Mouse (Mus musculus) kidney, embryonic 16.5 days (tissue): ENCODE measurements at regions not wholly inside any gene's neighbourhood (a gene's known extent, or its start where the extent isn't known, plus 50 kb on each side); places are given as distances from the start of the nearest gene placed in this dataset.

Source experiments
- ATAC-seq: fragments of 200-750 bp; cut with Nextera tagmentation; 2 replicates; pipeline ENCODE4 v1.8.0; 2017; ENCODE audit warnings: moderate TSS enrichment; ENCODE audit not compliant: low FRiP score, low TSS enrichment
- H3K27ac ChIP-seq: fragments of 300-500 bp; sonication (generic); 2 replicates; pipeline ENCODE4 v1.5.1; 2014; ENCODE audit warnings: low read length
- H3K27me3 ChIP-seq: fragments of 300-500 bp; sonication (generic); 2 replicates; pipeline ENCODE4 v1.6.1; 2014; ENCODE audit warnings: low read length, control low read depth, mixed read lengths; ENCODE audit not compliant: insufficient read depth
- H3K36me3 ChIP-seq: fragments of 300-500 bp; sonication (generic); 2 replicates; pipeline ENCODE4 v1.6.1; 2014; ENCODE audit warnings: low read length, control low read depth, mixed read lengths; ENCODE audit not compliant: insufficient read depth
- H3K4me1 ChIP-seq: fragments of 300-500 bp; sonication (generic); 2 replicates; pipeline ENCODE4 v1.6.1; 2014; ENCODE audit warnings: low read length, control low read depth, mixed read lengths; ENCODE audit not compliant: insufficient read depth
- H3K4me2 ChIP-seq: fragments of 300-500 bp; sonication (generic); replicated peaks from 2 replicates; pipeline ENCODE4 v1.6.1; 2014; ENCODE audit warnings: low read depth, low read length
- H3K4me3 ChIP-seq: fragments of 300-500 bp; sonication (generic); 2 replicates; pipeline ENCODE4 v1.5.1; 2014; ENCODE audit warnings: mild to moderate bottlenecking, low read length
- H3K9ac ChIP-seq: fragments of 300-500 bp; sonication (generic); replicated peaks from 2 replicates; pipeline ENCODE4 v1.6.1; 2014; ENCODE audit warnings: low read length
- H3K9me3 ChIP-seq: fragments of 300-500 bp; sonication (generic); 2 replicates; pipeline ENCODE4 v1.6.1; 2016; ENCODE audit warnings: low read length, control low read depth
- WGBS: fragments of 180-500 bp; shearing (Covaris S2); extraction: QIAGEN DNeasy Blood & Tissue Kit; methylation state at CpG from one replicate; pipeline ENCODE4 v1.1.7; 2014; 5-methylcytosine and 5-hydroxymethylcytosine counted together

- ATAC-seq, result no peak
- 90% methylated on average over 6 of the region's 6 CpGs for WGBS
- Histone ChIP-seq H3K9me3 (0 out of 2 replicates have a peak, but pooled peaks cover 3% of the 10 kb centered on the region), H3K27me3 (no peaks in the 10 kb centered on the region), H3K4me3 (no peak overlapping the region), H3K9ac (no peak overlapping the region), H3K36me3 (no peaks in the 10 kb centered on the region), H3K4me1 (peaks cover 2% of the 10 kb centered on the region; the same call in 1 of the 2 replicates), H3K27ac (no peak overlapping the region), H3K4me2 (no peak overlapping the region)
These were observed 161.5 kb downstream of the Dad1 start for GRCm38 (mm10) chr14:54092444-54092843.

- Histone ChIP-seq H3K4me1 (no peaks in the 10 kb centered on the region), H3K9me3 (no peaks in the 10 kb centered on the region), H3K27me3 (no peaks in the 10 kb centered on the region), H3K4me2 (no peak overlapping the region), H3K4me3 (no peak overlapping the region), H3K9ac (no peak overlapping the region), H3K36me3 (no peaks in the 10 kb centered on the region), H3K27ac (no peak overlapping the region)
- 67% methylated on average over 11 of the region's 11 CpGs for WGBS
- no peak for ATAC-seq
These were observed 167.2 kb downstream of the Dad1 start for GRCm38 (mm10) chr14:54086660-54087059.

GRCm38 (mm10) chr14:54074659-54075058, 179.2 kb downstream of the Dad1 start:
- Histone ChIP-seq H3K4me3 (no peak overlapping the region), H3K27me3 (no peaks in the 10 kb centered on the region), H3K36me3 (no peaks in the 10 kb centered on the region), H3K4me2 (no peak overlapping the region), H3K4me1 (no peaks in the 10 kb centered on the region), H3K9me3 (no peaks in the 10 kb centered on the region), H3K27ac (no peak overlapping the region), H3K9ac (no peak overlapping the region)
- WGBS, result 84% methylated on average over 3 of the region's 3 CpGs
- ATAC-seq, result no peak

GRCm38 (mm10) chr14:54072283-54072912, 181.5 kb downstream of the Dad1 start:
- Histone ChIP-seq H3K27ac (peak overlapping the region; percentile 13; the same call in 1 of the 2 replicates), H3K4me1 (no peaks in the 10 kb centered on the region), H3K9me3 (no peaks in the 10 kb centered on the region), H3K4me3 (no peak overlapping the region), H3K36me3 (no peaks in the 10 kb centered on the region), H3K27me3 (no peaks in the 10 kb centered on the region), H3K9ac (no peak overlapping the region), H3K4me2 (peak overlapping the region; percentile 8)
- ATAC-seq, result peak; percentile 39; the same call in 1 of the 2 replicates
- WGBS, result 46% methylated on average over 10 of the region's 10 CpGs

- Histone ChIP-seq H3K9ac (no peak overlapping the region), H3K4me1 (peaks cover 2% of the 10 kb centered on the region; the same call in 1 of the 2 replicates), H3K27ac (no peak overlapping the region), H3K27me3 (no peaks in the 10 kb centered on the region), H3K4me2 (no peak overlapping the region), H3K4me3 (no peak overlapping the region), H3K36me3 (no peaks in the 10 kb centered on the region), H3K9me3 (no peaks in the 10 kb centered on the region)
- ATAC-seq, result no peak
These were observed 183.7 kb downstream of the Dad1 start for GRCm38 (mm10) chr14:54070240-54070639.

- Histone ChIP-seq H3K36me3 (no peaks in the 10 kb centered on the region), H3K9me3 (no peaks in the 10 kb centered on the region), H3K4me3 (no peak overlapping the region), H3K27ac (no peak overlapping the region), H3K4me1 (peaks cover 8% of the 10 kb centered on the region; the same call in 1 of the 2 replicates), H3K27me3 (no peaks in the 10 kb centered on the region), H3K4me2 (no peak overlapping the region), H3K9ac (no peak overlapping the region)
- ATAC-seq, result no peak
- 85% methylated on average over 1 of the region's 1 CpGs for WGBS
These were observed 185.2 kb downstream of the Dad1 start for GRCm38 (mm10) chr14:54068684-54069083.

- Histone ChIP-seq H3K4me1 (peaks cover 8% of the 10 kb centered on the region; the same call in 1 of the 2 replicates), H3K9ac (no peak overlapping the region), H3K36me3 (no peaks in the 10 kb centered on the region), H3K9me3 (no peaks in the 10 kb centered on the region), H3K27me3 (no peaks in the 10 kb centered on the region), H3K4me3 (no peak overlapping the region), H3K27ac (peak overlapping the region; percentile 12; the same call in 1 of the 2 replicates), H3K4me2 (no peak overlapping the region)
- 71% methylated on average over 4 of the region's 4 CpGs for WGBS
- ATAC-seq, result no peak
These were observed 188.4 kb downstream of the Dad1 start for GRCm38 (mm10) chr14:54065466-54065865.

- peaks cover 8% of the 10 kb centered on the region; the same call in 1 of the 2 replicates for H3K4me1 ChIP-seq
- no peak overlapping the region for H3K9ac ChIP-seq
- H3K27ac ChIP-seq, result 0 out of 2 replicates have a peak overlapping the region, but pooled peaks have one; percentile 12
- H3K9me3 ChIP-seq, result no peaks in the 10 kb centered on the region
- no peaks in the 10 kb centered on the region for H3K36me3 ChIP-seq
- WGBS, result 21% methylated on average over 11 of the region's 11 CpGs
- ATAC-seq, result peak; percentile 61
- H3K4me3 ChIP-seq, result no peak overlapping the region
- no peaks in the 10 kb centered on the region for H3K27me3 ChIP-seq
- H3K4me2 ChIP-seq, result peak overlapping the region; percentile 38; the same call in 1 of the 2 replicates
These were observed 189.1 kb downstream of the Dad1 start for GRCm38 (mm10) chr14:54064541-54065402.

- no peak overlapping the region for H3K27ac ChIP-seq
- no peaks in the 10 kb centered on the region for H3K36me3 ChIP-seq
- WGBS, result 59% methylated on average over 3 of the region's 3 CpGs
- H3K27me3 ChIP-seq, result no peaks in the 10 kb centered on the region
- no peak overlapping the region for H3K4me3 ChIP-seq
- peaks cover 8% of the 10 kb centered on the region; the same call in 1 of the 2 replicates for H3K4me1 ChIP-seq
- H3K9me3 ChIP-seq, result no peaks in the 10 kb centered on the region
- H3K9ac ChIP-seq, result no peak overlapping the region
- no peak for ATAC-seq
- no peak overlapping the region for H3K4me2 ChIP-seq
These were observed 192.3 kb downstream of the Dad1 start for GRCm38 (mm10) chr14:54061570-54061969.

GRCm38 (mm10) chr14:54059776-54060175, 194.1 kb downstream of the Dad1 start:
- Histone ChIP-seq H3K36me3 (no peaks in the 10 kb centered on the region), H3K9me3 (no peaks in the 10 kb centered on the region), H3K4me1 (peaks cover 2% of the 10 kb centered on the region; the same call in 1 of the 2 replicates), H3K4me2 (no peak overlapping the region), H3K9ac (no peak overlapping the region), H3K27ac (no peak overlapping the region), H3K4me3 (no peak overlapping the region), H3K27me3 (no peaks in the 10 kb centered on the region)
- ATAC-seq, result peak; percentile 78; the same call in 1 of the 2 replicates
- 17% methylated on average over 4 of the region's 4 CpGs for WGBS
